Mouse (Mus musculus) CH12.LX (cell line): Measurements from ENCODE around the gene Pdgfra.

ENCODE experiments used
- BHLHE40 ChIP-seq: IDR thresholded peaks from 2 replicates; pipeline ENCODE4 v1.6.1; 2011; ENCODE audit warnings: mild to moderate bottlenecking, low read depth, low read length, improper control_type of control experiment
- CTCF ChIP-seq, 2 experiments: IDR thresholded peaks in 1 of 2; conservative IDR thresholded peaks in 1 of 2; 2 replicates each; pipeline ENCODE4 v1.5.1; 2011 to 2012; ENCODE audit warnings: low read depth in 2 of 2, low read length in 2 of 2, improper control_type of control experiment in 1 of 2, inconsistent platforms in 1 of 2, mild to moderate bottlenecking in 1 of 2, moderate library complexity in 1 of 2
- ELF1 ChIP-seq: IDR thresholded peaks from 2 replicates; pipeline ENCODE4 v1.6.1; 2014; ENCODE audit warnings: low read depth, mild to moderate bottlenecking, inconsistent platforms, low read length, improper control_type of control experiment
- EP300 ChIP-seq: IDR thresholded peaks from 2 replicates; pipeline ENCODE4 v1.6.1; 2011; ENCODE audit warnings: low read length, improper control_type of control experiment
- JUN ChIP-seq: IDR thresholded peaks from 2 replicates; pipeline ENCODE4 v1.6.1; 2011; ENCODE audit warnings: low read depth, mild to moderate bottlenecking, low read length, improper control_type of control experiment, moderate library complexity; ENCODE audit not compliant: insufficient read depth
- MAX ChIP-seq: IDR thresholded peaks from 2 replicates; pipeline ENCODE4 v1.6.1; 2011; ENCODE audit warnings: low read length, improper control_type of control experiment
- POLR2A ChIP-seq: IDR thresholded peaks from 2 replicates; pipeline ENCODE4 v1.6.1; 2011; ENCODE audit warnings: low read depth, mild to moderate bottlenecking, improper control_type of control experiment, low read length
- SIN3A ChIP-seq: IDR thresholded peaks from 2 replicates; pipeline ENCODE4 v1.6.1; 2012; ENCODE audit warnings: low read length, improper control_type of control experiment, inconsistent platforms
- TBP ChIP-seq: conservative IDR thresholded peaks from 2 replicates; pipeline ENCODE4 v1.6.1; 2011; ENCODE audit warnings: low read depth, low read length, improper control_type of control experiment
- ZNF384 ChIP-seq: IDR thresholded peaks from 2 replicates; pipeline ENCODE4 v1.6.1; 2012; ENCODE audit warnings: low read depth, low read length, improper control_type of control experiment, inconsistent platforms

DNA sequence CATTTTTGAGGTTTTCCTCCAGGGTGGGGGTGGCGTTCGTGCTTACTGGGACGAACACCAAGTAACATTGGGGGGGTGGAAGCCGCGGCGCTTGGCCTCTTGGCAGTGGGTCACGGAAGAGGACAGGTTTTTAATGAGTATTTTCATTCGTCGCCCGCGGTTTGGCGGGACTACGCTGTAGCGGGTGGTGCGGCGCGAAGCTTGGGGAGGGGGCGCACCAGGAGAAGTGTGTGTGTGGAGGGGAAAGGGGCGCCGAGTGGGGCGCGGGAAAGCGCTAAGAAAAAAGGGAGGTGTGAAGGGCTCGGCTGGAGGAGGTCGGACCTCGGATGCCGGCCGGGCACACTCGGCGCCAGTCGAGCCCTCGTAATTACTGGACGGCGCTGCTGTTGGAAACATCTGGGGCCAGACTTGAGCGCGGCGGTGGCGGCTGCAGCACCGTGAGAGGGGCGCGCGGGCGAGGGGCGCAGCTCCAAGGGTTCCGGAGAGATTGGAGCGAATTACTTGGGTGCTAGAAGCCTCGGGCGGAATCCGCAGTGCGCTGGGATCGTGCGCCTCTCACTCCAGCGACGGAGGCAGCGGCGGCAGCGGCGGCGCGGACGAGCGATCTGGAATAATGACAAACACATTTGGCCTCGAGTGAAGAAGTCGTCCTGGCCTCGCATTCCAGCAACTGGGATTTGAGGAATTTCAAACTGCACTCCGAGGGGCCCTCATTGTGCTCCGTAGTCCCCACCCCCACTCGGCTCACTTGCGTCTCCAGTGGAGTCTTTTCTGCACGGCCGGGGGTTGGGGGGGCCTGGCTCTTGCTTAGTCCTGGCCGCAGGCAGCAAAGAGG, 916 bp downstream of the Pdgfra start:
- TF ChIP-seq CTCF (conservative IDR thresholded peaks at IDR 0.05 in 1 of 2, IDR thresholded peaks at IDR 0.05 in 1 of 2; ENCODE audit: low read depth in 2 of 2, low read length in 2 of 2): no peak
- no peak for TF ChIP-seq EP300
- no peak for TF ChIP-seq JUN
- TF ChIP-seq BHLHE40: no peak
- no peak for TF ChIP-seq POLR2A
- TF ChIP-seq ELF1: no peak
- TF ChIP-seq SIN3A: no peak
- TF ChIP-seq TBP: no peak
- no peak for TF ChIP-seq ZNF384
- no peak for TF ChIP-seq MAX
